Mouse (Mus musculus): Measurements from ENCODE around the gene Izumo2. TPM values are rescaled to one million over a fixed set of nuclear protein-coding genes. Genes with fewer than 3 reads are reported as not detected.

Izumo2 gene
- polyA plus RNA-seq, 1 experiment: not detected

- TF ChIP-seq CTCF (conservative IDR thresholded peaks at IDR 0.05; ENCODE audit: insufficient read depth, insufficient read length, low read depth, low read length) (no peak), POLR2A (IDR thresholded peaks at IDR 0.05; ENCODE audit: low read depth, low read length) (no peak)
- WGBS: 81% methylated on average over 4 of the region's 4 CpGs
- no peak overlapping the region for H3K4me3 ChIP-seq (ENCODE audit: insufficient read depth, low read depth, low read length)
- no peaks in the 10 kb centered on the region for H3K27me3 ChIP-seq (replicated peaks; ENCODE audit: control insufficient read depth, insufficient read depth, low read length)
- H3K36me3 ChIP-seq (ENCODE audit: control insufficient read depth, insufficient read depth, low read length): no peaks in the 10 kb centered on the region
- H3K4me1 ChIP-seq (ENCODE audit: control insufficient read depth, insufficient read depth, low read length): peaks cover 4% of the 10 kb centered on the region; the same call in 1 of the 2 replicates
- no peak for DNase-seq
- no peak overlapping the region for H3K27ac ChIP-seq (ENCODE audit: insufficient read depth, low read depth, low read length)
Measured at GRCm38 (mm10) chr7:44695223-44695622, 13.3 kb upstream of the Izumo2 start.

- H3K27me3 ChIP-seq (replicated peaks; ENCODE audit: control insufficient read depth, insufficient read depth, low read length): no peaks in the 10 kb centered on the region
- WGBS: 11% methylated on average over 20 of the region's 20 CpGs
- H3K27ac ChIP-seq (ENCODE audit: insufficient read depth, low read depth, low read length): no peak overlapping the region
Measured at GRCm38 (mm10) chr7:44697191-44697710, 11.3 kb upstream of the Izumo2 start.

GRCm38 (mm10) chr7:44697980-44698379, 10.6 kb upstream of the Izumo2 start:
- WGBS: 63% methylated on average over 7 of the region's 7 CpGs
- TF ChIP-seq POLR2A (IDR thresholded peaks at IDR 0.05; ENCODE audit: low read depth, low read length): no peak
- no peak for TF ChIP-seq CTCF (conservative IDR thresholded peaks at IDR 0.05; ENCODE audit: insufficient read depth, insufficient read length, low read depth, low read length)
- no peaks in the 10 kb centered on the region for H3K27me3 ChIP-seq (replicated peaks; ENCODE audit: control insufficient read depth, insufficient read depth, low read length)

More at GRCm38 (mm10) chr7:44697191-44697710, 11.3 kb upstream of the Izumo2 start:
- Histone ChIP-seq H3K36me3 (ENCODE audit: control insufficient read depth, insufficient read depth, low read length) (no peaks in the 10 kb centered on the region), H3K4me1 (ENCODE audit: control insufficient read depth, insufficient read depth, low read length) (peaks cover 4% of the 10 kb centered on the region; the same call in 1 of the 2 replicates), H3K4me3 (ENCODE audit: insufficient read depth, low read depth, low read length) (no peak overlapping the region)
- TF ChIP-seq POLR2A (IDR thresholded peaks at IDR 0.05; ENCODE audit: low read depth, low read length) (no peak), CTCF (conservative IDR thresholded peaks at IDR 0.05; ENCODE audit: insufficient read depth, insufficient read length, low read depth, low read length) (no peak)
- peak; percentile 84 for DNase-seq

GRCm38 (mm10) chr7:44701921-44702320, 6.6 kb upstream of the Izumo2 start:
- H3K4me1 ChIP-seq (ENCODE audit: control insufficient read depth, insufficient read depth, low read length): peaks cover 3% of the 10 kb centered on the region; the same call in 1 of the 2 replicates
- WGBS: 18% methylated on average over 6 of the region's 6 CpGs

More at GRCm38 (mm10) chr7:44697980-44698379, 10.6 kb upstream of the Izumo2 start:
- no peak overlapping the region for H3K4me3 ChIP-seq (ENCODE audit: insufficient read depth, low read depth, low read length)
- H3K27ac ChIP-seq (ENCODE audit: insufficient read depth, low read depth, low read length): no peak overlapping the region
- H3K4me1 ChIP-seq (ENCODE audit: control insufficient read depth, insufficient read depth, low read length): peaks cover 4% of the 10 kb centered on the region; the same call in 1 of the 2 replicates
- no peaks in the 10 kb centered on the region for H3K36me3 ChIP-seq (ENCODE audit: control insufficient read depth, insufficient read depth, low read length)
- no peak for DNase-seq

GRCm38 (mm10) chr7:44702985-44703384, 5.6 kb upstream of the Izumo2 start:
- no peaks in the 10 kb centered on the region for H3K27me3 ChIP-seq (replicated peaks; ENCODE audit: control insufficient read depth, insufficient read depth, low read length)
- no peaks in the 10 kb centered on the region for H3K4me1 ChIP-seq (ENCODE audit: control insufficient read depth, insufficient read depth, low read length)
- 77% methylated on average over 8 of the region's 8 CpGs for WGBS
- H3K27ac ChIP-seq (ENCODE audit: insufficient read depth, low read depth, low read length): no peak overlapping the region
- DNase-seq: no peak
- no peak for TF ChIP-seq CTCF (conservative IDR thresholded peaks at IDR 0.05; ENCODE audit: insufficient read depth, insufficient read length, low read depth, low read length)
- no peak for TF ChIP-seq POLR2A (IDR thresholded peaks at IDR 0.05; ENCODE audit: low read depth, low read length)
- no peaks in the 10 kb centered on the region for H3K36me3 ChIP-seq (ENCODE audit: control insufficient read depth, insufficient read depth, low read length)
- H3K4me3 ChIP-seq (ENCODE audit: insufficient read depth, low read depth, low read length): no peak overlapping the region

More at GRCm38 (mm10) chr7:44701921-44702320, 6.6 kb upstream of the Izumo2 start:
- Histone ChIP-seq H3K4me3 (ENCODE audit: insufficient read depth, low read depth, low read length) (no peak overlapping the region), H3K27ac (ENCODE audit: insufficient read depth, low read depth, low read length) (no peak overlapping the region), H3K36me3 (ENCODE audit: control insufficient read depth, insufficient read depth, low read length) (no peaks in the 10 kb centered on the region), H3K27me3 (replicated peaks; ENCODE audit: control insufficient read depth, insufficient read depth, low read length) (no peaks in the 10 kb centered on the region)
- DNase-seq: peak; percentile 46
- TF ChIP-seq CTCF (conservative IDR thresholded peaks at IDR 0.05; ENCODE audit: insufficient read depth, insufficient read length, low read depth, low read length) (peak; percentile 73), POLR2A (IDR thresholded peaks at IDR 0.05; ENCODE audit: low read depth, low read length) (no peak)

GRCm38 (mm10) chr7:44704363-44704762, 4.2 kb upstream of the Izumo2 start:
- H3K4me1 ChIP-seq (ENCODE audit: control insufficient read depth, insufficient read depth, low read length): no peaks in the 10 kb centered on the region
- WGBS: 61% methylated on average over 3 of the region's 3 CpGs
- H3K27ac ChIP-seq (ENCODE audit: insufficient read depth, low read depth, low read length): no peak overlapping the region
- no peak overlapping the region for H3K4me3 ChIP-seq (ENCODE audit: insufficient read depth, low read depth, low read length)
- H3K27me3 ChIP-seq (replicated peaks; ENCODE audit: control insufficient read depth, insufficient read depth, low read length): no peaks in the 10 kb centered on the region
- TF ChIP-seq POLR2A (IDR thresholded peaks at IDR 0.05; ENCODE audit: low read depth, low read length) (no peak), CTCF (conservative IDR thresholded peaks at IDR 0.05; ENCODE audit: insufficient read depth, insufficient read length, low read depth, low read length) (peak; percentile 64)
- peak; percentile 57 for DNase-seq
- no peaks in the 10 kb centered on the region for H3K36me3 ChIP-seq (ENCODE audit: control insufficient read depth, insufficient read depth, low read length)

- no peak for TF ChIP-seq CTCF (conservative IDR thresholded peaks at IDR 0.05; ENCODE audit: insufficient read depth, insufficient read length, low read depth, low read length)
- TF ChIP-seq POLR2A (IDR thresholded peaks at IDR 0.05; ENCODE audit: low read depth, low read length): no peak
- Histone ChIP-seq H3K36me3 (ENCODE audit: control insufficient read depth, insufficient read depth, low read length) (no peaks in the 10 kb centered on the region), H3K4me3 (ENCODE audit: insufficient read depth, low read depth, low read length) (no peak overlapping the region), H3K4me1 (ENCODE audit: control insufficient read depth, insufficient read depth, low read length) (no peaks in the 10 kb centered on the region), H3K27ac (ENCODE audit: insufficient read depth, low read depth, low read length) (no peak overlapping the region), H3K27me3 (replicated peaks; ENCODE audit: control insufficient read depth, insufficient read depth, low read length) (no peaks in the 10 kb centered on the region)
- 92% methylated on average over 4 of the region's 4 CpGs for WGBS
- DNase-seq: no peak
Measured at GRCm38 (mm10) chr7:44705086-44705485, 3.5 kb upstream of the Izumo2 start.
